Mouse (Mus musculus): ENCODE measurements at regions not wholly inside any gene's neighbourhood (a gene's known extent, or its start where the extent isn't known, plus 50 kb on each side); places are given as distances from the start of the nearest gene placed in this dataset.

DNA sequence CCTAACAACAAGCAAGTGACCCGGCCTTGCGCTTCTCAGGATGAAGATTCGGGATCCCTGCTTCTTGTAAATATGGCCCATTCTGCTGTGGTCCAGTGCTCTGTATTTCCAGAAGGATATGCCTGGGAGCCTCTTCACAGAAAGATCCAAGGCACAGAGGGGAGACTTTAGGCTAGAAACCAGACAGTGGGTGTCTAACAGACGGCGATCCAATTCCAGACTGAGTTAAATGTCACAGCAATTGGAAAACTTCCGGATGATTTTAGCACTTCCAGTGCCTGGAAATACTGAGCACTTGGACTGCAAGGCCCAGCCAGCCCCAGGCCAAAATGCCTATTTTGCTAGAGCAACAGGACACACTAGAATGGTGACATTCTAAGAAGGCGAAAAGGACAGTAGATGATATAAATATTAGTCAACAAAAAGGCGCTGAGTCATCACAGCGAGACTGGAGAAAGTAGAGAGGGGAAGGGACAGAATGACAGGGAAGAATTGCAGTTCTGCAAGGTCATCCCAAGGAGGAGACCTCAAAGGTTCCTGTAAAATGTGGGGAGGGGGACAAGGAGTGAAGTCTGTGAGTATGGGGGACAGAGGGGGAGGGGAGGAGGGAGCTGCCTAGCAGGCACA lies 111.7 kb upstream of the Msx2 start:
- DNase-seq = no peak

GRCm38 (mm10) chr13:53553876-53554577 lies 81.2 kb upstream of the Msx2 start:
- no peak for DNase-seq

GRCm38 (mm10) chr13:53553192-53553875 lies 80.5 kb upstream of the Msx2 start:
- no peak for DNase-seq

DNA sequence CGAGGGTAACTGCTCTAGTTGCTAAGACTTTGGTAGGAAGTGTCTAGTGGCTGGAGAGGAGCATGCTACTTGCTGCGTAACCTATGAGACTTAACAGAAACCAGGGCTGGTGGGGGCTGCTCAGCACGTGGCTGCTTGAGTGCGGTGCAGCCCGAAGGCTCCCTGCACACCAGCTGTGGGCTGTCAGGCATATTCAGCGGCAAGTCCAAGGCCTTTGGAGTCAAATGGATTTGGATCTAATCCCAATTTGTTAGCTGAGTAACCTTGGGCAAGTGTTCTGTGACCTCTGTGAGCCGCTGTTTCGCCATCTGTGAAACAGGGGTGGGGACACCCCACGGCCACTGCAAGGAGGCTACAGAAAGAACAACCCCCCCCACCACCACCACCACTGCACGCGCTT lies 75.5 kb upstream of the Msx2 start:
- no peak for DNase-seq

GRCm38 (mm10) chr13:53543291-53543690 lies 70.4 kb upstream of the Msx2 start:
- no peak for DNase-seq

- no peak for DNase-seq
Measured at GRCm38 (mm10) chr13:53539797-53540196, 66.9 kb upstream of the Msx2 start.

DNA sequence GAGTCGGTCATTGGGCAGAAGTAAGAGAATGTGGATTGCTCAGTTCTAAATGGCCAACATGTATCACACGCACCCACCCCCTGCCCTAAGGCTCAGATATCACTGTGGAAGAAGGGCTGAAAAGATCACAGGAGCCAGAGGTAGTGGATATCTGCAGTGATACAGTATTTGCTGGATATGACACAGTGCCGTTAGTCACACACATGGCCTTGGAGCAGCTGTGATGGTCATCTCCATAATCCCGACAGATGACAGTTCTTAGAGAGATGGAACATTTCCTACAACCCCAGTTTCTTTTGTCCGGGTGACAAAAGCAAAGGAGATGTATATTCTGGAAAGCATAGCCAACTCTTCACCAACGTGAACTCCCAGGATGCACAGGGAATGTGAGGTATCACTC lies 65.1 kb upstream of the Msx2 start:
- no peak for DNase-seq

- DNase-seq = no peak
Measured at GRCm38 (mm10) chr13:53535781-53536425, 63.0 kb upstream of the Msx2 start.

DNA sequence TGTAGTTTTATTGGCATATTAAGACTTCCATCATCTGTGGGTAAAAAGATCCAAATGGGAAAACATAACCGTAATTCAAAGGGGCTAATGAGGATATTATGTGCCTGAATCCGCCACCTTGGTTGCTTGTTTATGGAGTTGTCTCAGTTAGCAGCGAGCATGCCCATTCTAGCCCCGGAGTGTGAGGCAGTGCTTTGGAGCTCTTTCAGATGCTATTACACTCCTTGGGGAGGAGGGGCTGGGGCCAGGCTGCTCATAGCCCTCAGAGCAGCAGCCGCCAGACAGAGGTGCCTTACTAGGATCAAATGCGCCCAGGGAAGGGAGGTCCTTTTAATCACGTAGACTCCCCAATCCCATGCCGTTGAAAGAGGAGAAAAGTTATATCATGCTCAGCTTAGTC lies 60.9 kb upstream of the Msx2 start:
- DNase-seq = no peak

DNA sequence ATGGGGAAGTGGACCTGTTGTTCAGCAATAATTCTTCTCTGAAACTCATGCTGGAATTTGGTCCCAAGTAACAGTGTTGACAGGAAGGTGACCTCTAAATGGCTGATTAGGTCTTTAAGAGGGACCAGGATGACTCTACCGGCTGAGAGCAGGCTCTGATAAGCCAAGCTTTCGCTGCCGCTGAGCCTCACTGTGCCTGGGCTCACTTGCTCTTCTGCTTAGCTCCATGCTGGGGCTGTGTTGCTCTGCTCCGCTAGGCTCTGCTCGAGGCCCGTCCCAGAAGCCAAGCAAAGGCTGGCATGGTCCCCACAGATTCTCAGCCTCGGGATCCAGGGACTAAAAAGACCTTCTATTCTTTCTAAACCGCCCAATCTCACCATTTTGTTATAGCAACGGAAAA lies 54.0 kb upstream of the Msx2 start:
- DNase-seq = no peak

GRCm38 (mm10) chr13:53522807-53523206 lies 49.9 kb upstream of the Msx2 start:
- DNase-seq = no peak

Data from gastrocnemius, postnatal 10 days (tissue).